Mouse (Mus musculus) G1E-ER4 (cell line): ENCODE data around the gene Smad5. TPM values are rescaled to one million over a fixed set of nuclear protein-coding genes. Genes with fewer than 3 reads are reported as not detected.

Source experiments
- GATA1 ChIP-seq: IDR thresholded peaks from one replicate; pipeline ENCODE4 v1.8.0; 2012; ENCODE audit warnings: low read length, inconsistent platforms
- polyA plus RNA-seq: library from polyadenylated mRNA; stranded (reverse); fragments of >175 nt; gene quantifications from 2 replicates; pipeline ENCODE4 v1.2.3, GENCODE M21; 2012

The Smad5 gene
- polyA plus RNA-seq, 1 experiment = 3.5 TPM

DNA sequence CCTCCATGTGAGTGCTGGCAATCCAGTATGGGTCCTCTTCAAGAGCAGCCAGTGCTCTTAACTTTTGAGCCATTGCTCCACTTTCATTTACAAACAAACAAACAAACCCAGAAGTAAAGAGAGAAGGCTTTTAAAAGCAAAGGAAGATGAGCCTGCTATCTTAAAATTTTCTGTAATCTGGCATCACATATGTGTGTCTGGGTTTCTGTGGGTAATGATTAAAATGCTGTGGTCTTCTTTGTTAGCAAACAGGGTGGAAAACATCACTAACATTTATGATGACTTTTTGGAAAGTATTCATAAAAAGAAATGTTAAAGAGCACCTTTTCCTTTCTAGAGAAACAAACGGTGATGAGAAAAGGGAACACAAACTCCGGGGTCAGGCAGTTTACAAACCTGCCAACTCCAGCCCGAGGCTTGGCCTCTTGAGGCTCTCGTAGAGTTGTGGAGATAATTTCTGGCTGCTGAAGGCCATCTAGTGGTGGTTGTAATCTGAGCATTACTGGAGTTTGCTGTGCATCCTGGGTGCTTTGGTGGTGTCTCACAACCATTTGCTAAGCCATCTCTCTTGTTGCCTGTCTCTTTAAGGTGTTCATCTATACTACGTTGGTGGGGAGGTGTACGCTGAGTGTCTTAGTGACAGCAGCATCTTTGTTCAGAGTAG lies 32.5 kb downstream of the Smad5 start:
- no peak for TF ChIP-seq GATA1

DNA sequence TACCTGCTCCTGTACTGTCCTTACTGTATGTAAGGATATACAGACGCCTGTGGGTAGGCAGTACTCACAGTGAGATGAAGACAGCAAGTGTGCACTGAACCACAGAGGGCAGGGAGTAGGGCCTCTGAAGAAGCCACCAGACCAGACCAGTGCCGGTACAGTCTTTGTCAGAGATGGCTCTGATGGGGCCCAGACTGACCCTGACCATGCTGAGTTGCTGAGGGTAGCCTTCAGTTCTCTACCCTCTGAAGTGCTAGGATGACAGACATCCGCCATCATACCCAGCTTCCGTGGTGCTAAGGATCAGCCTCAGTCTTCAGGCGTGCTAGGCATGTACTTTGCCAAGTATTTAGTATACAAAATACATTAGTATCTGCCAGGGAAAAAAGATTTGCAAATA lies 36.7 kb downstream of the Smad5 start:
- TF ChIP-seq GATA1 = no peak

DNA sequence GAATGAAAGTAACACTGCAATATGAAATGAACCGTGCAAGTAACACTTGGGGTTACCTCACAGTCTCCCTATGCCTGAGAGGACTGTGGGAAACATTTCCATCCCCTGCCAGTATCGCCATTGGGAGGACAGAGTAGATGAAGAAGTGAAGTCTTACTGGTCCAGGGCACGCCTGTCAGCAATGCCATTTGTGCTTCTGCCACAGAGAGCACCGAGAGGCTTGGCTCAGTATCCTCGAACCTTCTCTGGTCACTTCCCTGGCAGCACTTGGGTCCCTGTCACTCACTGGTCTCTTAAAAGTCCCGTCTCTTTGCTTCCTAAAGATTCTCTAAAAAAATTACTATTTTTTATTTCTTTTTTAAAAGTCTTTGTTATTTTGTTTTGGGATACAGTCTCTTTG lies 37.7 kb downstream of the Smad5 start:
- no peak for TF ChIP-seq GATA1

DNA sequence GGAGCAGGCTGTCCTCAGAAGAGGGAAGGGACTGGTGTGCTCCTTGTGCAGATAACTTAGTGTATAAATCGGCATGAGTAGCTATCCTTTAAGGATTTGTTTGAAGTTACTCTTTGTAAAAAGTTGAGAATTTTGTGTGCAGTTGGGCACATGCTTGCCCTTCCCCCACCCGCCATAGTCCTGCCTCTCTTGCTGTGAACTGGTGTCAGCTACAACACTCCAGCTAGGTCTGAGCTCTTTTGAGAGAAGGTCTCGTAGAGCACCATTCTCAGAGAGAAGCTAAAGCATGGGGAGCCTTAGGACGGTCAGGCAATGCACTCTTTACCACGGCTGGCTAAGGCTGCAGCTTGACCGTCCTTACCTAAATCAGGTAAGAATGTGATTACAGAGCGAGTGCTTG lies 38.9 kb downstream of the Smad5 start:
- no peak for TF ChIP-seq GATA1

DNA sequence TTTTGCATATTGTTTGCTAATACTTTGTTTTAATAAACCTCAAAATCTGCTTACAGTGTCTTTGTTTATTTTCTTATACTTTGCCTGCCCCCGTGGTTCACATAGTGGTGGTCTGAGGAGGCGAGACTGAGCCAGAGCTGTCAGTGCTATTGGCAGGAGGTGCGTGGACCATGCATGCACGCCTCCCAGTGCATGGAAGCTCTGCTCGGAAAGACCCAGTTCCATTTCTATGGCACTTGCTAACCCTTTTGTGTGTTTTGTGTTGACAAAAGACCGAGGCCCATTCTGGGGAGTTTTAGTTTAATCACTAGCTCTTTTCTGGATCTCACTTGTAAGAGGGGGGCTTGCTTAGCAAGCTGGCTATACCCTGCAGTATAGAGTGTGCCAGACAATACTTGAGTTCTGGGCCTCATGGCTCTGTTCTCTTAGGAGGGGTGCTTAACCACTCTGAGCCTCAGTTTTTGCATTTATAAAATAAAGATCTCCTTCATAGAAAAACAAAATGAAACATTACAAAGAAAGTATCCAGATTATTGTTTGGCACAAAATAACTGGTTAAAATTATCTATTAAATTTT lies 39.6 kb downstream of the Smad5 start:
- no peak for TF ChIP-seq GATA1

DNA sequence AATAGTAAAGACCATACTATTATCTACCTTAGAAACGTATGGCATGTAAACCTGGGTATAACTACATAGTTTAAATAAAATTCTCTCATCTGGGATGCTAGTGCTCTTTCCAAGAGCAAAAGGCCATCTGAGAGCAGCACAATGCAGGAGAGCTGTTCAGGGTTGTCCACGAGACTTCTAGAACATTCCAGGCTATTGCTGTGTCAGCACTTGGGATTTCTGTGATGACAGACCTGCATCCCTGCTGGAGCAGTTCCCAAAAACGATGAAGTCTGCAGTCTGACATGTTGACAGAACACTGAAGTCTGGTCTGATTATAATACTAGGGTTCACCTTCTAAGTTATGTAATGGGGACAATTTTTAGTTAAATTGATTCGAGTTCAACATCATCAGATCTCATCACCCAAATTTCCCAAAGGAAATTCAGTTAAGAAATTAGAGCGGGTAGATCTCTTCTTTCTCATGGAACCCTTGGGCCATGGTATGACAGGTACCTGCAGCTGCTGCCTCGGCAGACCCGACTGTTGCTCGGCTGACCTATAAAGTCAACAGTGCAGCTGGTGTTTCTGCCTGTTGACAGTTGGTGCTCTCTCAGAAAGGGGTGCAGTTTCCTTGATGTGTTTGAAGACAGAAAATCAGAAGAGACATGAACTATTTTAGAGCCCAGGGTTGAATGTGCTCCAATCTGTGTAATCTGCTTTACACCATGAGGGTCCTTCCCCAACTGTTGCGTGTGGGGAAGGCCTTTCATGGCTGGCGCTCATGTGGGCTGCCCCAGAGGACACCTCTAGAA lies 44.1 kb downstream of the Smad5 start:
- no peak for TF ChIP-seq GATA1

DNA sequence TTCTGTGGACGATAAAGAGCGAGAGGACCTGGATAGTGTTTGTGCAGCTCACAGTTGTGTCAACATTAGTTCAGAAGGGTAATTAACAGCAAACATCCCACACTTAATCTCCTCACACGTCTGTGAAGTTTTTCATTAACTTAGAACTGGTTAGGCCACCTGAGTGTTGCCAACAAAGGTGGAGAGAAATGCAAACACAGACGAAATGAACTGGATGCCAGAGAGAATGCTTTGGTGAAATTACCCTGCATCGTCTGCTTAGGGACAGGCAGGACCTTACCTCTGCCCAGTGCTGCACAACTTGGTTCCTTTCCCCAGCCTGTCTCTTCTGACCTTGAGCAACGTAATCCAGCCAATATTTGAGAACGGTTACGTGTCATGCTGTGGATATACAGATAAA lies 44.7 kb downstream of the Smad5 start:
- no peak for TF ChIP-seq GATA1

DNA sequence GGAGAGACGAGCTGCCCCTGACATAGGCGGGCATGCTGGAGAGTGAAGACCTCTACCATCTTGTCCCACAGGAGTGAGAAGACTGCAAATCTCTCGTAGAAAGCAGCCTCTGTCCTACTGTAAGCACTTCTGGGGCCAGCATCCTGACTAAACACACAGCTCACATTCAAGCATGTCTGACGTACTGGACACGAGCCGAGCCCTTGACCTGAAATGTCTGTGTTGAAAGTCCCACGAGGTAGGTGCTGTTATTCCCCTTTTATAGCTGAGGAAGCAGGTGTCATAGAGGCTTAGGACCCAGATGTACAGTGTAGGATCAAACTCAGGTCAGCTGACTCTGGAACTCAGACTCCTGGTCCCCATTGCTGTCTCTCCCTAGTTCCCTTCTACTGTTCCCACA lies 46.6 kb downstream of the Smad5 start:
- no peak for TF ChIP-seq GATA1

DNA sequence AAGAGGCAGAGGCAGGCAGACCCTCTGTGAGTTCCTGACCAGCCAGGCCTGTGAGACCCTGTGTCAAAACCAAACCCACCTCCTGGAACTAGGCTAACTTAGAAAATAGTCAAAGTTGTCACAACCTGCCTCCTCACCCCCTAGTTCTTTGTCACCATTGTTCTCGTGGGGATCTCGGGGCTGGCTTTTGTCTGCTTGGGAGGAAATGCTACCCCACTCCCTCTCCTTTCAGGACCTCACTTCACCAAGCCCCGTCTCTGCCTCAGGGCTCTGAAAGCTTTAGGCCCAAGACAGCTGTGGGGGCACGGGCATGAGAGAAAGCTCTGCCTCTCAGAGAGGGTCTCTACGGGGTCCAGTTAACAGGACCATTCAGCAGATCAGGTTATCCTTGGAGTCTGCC lies 49.0 kb downstream of the Smad5 start:
- TF ChIP-seq GATA1 = no peak

DNA sequence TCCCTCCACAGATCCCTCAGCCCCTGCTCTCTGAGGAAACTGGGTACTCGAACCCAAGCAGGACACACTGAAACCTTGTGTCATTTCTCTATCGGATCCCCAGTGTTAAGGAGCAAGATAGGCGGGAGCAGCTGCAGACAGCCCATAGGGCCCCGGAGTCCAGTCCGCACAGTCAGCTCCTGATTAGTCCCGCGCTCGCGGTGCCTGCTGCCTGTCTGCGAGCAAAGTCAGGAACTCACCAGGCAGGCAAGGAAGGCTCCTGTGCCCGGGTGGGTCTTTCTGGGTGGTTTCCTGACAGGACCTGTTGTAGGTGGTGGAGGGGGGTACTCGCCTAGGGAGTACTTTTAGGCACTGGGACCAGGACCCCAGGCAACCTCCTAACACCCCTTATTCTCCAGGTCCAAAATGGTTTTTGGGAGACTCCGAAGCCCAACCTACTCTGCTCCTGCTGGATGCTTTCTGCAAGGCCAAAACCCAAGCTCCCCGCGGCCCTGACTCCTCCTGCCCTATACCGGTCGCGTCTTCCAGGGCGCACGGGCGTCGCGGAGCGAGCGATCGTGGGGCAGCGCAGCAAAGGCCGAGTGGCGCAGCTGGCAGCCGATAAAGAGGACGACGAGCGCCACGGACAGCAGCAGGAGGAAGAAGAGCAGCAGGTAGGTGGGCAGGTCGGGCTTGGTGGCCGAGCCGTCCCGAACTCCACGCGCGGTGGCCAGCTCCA lies 49.8 kb downstream of the Smad5 start:
- no peak for TF ChIP-seq GATA1

DNA sequence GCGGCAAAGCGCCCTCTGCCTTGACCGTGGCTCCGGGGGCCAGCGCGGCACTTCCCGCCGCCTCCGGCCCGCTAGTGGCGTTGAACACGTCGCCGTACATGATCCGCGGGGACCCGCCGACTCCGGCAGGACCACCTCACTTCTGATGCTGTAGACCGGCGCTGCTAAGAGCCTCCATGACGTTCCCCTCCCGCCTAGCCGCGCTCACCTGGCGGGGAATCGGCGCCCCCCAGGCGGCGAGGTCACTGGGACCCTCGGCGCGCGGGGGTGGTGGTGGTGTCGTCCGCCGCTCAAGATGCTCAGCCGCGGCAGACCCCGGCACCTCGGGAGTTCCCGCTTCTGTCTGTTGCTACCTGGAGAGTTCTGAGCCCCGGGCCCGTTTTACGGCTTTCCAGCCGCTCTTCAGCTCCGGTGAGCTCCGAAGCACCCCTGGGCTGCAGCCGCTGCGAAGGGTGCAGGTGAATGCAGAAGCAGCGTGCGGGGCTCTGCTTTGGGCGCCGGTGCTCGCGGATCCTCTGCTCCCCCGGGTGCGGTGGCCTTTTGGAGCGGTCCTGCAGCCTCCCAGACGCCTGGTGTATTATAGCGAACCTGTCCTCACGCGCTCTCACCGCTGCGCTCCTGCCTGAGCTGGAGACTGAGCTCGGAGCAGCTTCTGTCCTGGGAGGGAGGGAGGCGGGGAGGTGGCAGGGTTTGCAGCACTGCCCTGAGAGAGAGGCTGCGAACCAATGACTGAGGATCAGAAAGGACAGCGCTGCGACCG lies 50.6 kb downstream of the Smad5 start, which contains the start of gene Gm45623:
Gene Gm45623, minus strand, starts transcription at position 636 of the 760 bp plus-strand sequence.
- TF ChIP-seq GATA1 = no peak

DNA sequence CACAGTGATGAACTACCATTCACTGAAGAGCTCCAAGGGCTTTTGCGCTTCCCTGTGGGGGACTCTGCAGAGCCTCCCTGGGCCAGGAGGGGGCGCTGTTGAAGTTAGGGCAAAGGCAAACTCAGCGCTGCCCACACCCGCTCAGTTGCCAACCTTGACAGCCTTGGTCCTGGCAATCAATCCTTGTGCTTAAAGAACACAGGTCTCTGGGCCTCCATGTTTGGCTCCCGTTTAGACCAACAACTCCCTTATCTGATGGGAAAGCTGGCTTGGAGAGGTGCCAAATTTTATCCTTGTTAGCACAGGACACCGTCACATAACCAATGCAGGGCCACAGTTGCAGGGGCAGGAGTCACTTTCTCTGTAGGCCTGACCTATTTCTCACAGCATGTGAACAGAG lies 53.1 kb downstream of the Smad5 start:
- no peak for TF ChIP-seq GATA1

DNA sequence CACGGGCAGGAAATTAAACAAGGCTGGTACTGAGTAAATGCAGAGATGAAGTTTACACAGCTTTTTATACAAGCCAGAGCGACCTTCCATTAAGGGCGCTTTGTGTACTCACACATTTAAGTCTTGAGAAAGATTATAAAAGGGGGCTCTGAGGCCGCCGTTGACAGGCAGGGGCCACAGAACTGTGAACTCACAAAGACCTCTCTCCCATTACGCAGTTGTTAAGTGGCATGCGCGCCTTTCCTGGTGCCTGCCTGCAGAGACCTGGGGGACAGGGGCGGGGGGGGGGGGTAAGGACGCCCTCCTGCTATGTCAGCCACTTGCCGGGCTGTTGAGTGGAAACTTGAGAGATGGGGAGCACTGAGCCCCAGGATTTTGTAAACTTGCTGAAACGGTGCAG lies 54.4 kb downstream of the Smad5 start:
- TF ChIP-seq GATA1 = no peak

DNA sequence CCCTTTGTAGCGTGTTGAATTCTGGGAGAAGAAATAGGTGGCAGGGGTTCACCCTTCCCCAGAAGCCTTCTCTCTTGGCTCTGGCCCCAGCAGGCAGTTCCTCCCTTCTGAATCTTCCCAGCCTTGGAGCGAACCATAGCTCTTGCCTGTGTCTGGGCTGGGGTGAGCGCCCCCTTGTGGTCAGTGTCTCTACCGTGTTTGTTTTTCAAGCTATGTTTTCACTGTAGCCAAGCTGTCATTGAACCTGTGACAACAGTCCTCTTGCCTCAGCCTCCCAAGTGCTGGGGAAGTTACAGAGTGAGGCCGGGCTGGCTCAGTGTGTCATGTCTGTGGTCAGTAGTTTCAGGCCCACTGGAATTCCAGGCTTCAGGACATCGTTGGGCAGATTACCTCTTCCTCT lies 55.7 kb downstream of the Smad5 start:
- no peak for TF ChIP-seq GATA1
